Mouse (Mus musculus): ENCODE data around the gene Smoc1.

The Smoc1 gene

DNA sequence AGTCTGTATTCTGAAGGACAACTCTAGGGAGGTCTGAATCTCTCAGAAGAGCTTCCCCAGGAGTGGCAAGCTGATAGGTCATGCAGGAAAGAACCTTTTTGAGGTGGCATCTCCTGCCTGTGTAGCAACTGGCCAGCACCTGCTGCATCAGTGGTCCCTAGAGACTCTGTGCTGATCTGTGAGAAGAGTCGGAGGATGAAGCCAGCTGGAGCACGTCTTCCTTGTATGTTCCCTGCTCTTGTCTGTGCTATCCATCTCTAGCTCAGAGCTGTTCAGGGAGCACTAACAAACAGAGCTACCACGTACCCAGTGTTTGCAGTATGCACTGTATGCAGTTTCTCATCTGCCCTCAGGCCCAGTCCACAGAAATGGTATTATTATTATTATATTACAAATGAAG, 54.4 kb downstream of the Smoc1 start:
- no peak for DNase-seq (ENCODE audit: low spot score in 2 of 2)

DNA sequence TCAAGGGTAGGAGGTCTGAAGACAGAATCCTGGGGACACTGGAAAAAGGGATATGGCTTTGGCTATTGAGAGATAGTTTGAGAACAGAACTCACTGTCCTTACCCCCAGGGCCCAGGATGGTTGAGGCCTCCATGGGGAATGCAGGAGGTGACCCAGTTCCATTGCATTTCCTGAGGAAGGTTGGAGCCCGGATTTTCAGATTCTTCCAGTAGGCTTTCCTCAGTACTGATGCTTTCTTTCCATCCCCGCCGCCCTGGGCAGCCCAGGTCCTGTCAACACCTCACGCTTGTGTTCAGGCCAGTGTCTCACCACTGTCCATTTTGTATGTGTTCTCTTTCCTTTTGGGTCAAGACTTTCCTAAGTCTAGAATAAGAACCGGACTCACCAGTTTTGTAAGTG, 56.5 kb downstream of the Smoc1 start:
- no peak for DNase-seq (ENCODE audit: low spot score in 2 of 2)

DNA sequence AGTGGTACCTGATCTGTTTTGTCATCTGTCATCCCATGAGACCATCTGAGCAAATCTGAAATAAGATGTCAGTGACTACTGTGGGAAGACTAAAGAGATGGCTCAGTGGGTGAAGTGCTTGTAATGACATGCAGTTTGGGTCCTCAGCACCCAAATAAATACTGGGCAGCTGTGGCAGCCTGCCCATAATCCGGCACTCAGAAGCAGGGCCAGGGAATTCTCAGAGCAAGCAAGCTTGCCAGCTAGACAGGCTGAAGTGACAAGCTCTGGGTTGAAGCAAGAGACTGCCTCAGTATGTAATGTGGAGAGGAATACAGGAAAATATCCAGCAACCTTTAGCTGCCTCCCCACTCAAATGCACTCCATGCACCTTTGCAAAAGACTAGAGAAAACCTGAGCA, 58.6 kb downstream of the Smoc1 start:
- DNase-seq (ENCODE audit: low spot score in 2 of 2): no peak

DNA sequence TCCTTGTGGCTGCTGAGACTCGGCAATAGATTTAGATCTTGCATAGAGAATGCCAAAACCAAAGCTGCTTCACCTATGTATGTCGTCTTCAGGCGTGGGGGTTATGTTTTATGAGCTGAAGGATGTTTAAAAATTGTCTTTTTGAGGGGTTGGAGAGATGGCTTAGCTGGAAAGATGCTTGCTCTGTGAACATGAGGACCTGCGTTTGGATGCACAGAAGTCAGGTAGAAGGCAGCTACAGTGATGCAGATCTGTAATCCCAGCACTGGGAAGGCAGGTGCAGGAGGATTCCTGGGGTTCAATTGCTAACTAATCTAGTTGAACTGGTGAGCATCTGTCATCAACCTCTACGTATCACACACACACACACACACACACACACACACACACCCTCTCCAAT, 61.5 kb downstream of the Smoc1 start:
- no peak for DNase-seq (ENCODE audit: low spot score in 2 of 2)

DNA sequence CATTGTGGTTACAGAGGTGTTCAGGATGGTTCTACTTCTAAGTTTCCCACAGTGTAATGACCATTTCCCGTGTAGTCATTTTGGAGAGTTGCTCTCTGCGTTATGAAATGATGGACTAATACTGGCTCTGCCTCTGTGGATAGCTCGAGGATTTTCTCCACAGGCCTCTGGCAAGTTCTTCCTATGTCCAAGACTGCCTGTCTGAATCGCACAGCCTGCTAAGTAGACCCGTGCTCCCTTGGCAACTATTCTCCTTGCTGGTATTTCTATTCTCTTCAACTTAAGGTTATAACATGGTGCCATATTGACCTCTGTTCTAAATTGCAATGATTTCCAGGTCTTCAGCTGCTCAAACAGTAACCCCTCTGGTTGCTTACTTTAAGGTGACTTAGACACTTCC, 65.0 kb downstream of the Smoc1 start:
- DNase-seq (ENCODE audit: low spot score in 2 of 2): no peak

DNA sequence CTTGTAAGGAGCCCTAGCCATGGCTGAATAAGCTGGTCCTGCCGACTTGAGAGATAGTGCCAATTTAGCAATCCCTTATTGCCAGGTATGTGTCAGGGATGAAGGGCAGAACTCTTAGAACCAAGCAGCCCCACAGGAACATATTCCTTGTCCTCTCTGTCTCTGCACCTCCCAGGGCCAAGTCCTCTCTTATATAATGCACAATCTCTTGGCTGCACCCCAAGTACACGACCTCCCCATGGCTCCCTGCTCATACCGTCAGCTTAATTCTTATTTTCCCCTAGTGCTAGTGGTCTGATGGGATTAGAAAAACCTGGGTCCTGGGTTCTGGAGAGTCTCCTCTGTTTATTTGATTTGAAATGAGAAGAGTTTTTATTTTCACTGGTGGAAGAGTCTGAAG, 66.0 kb downstream of the Smoc1 start:
- no peak for DNase-seq (ENCODE audit: low spot score in 2 of 2)

DNA sequence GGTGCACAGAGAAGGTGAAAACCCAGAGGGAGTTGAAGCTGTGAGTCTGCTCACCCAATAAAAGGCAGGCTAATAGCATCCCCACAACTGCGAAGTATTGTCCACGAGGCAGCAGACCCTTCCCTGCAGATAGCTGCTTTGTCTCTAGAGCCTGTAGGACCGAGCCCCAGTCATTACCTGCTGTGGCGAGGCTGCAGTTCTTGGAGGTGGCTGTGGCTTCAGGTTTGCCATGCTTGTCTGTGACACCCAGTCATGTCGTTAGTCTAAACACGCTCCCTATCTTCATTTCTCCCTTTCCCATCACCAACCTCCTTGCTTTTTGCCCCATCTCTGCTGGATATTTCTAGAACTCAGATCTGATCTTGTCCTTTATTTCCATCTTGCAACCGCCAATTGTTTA, 66.6 kb downstream of the Smoc1 start:
- no peak for DNase-seq (ENCODE audit: low spot score in 2 of 2)

DNA sequence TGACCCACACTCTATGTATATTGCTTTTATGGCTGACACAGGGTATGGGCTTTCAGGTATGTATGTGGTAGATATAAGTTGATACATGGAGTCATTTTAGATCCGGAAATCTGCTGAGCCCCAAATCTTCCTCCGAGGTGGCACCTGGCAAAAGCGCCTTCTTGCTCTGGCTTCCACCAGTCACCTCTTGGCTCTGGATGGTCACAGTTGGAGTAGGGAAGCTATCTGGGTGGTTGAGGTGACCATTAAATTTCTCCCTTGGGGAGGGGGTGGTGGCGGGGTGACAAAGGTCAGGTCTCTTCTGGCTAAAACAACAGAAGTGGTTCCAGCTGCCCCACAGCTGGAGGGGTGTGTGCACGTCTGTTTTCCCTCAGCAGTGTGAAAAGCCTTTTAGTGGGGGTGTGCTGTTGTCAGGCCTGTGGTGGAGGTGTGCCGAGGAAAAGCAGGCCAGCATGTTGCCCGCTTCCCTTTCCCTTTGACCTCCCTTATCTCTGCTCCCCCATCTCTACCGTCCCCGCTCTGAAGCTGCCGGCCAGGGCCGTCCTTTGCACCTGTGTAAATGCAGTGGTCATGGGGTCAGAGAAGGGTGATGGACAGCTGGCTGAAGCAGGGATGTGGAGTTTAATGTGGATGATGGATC, 68.3 kb downstream of the Smoc1 start:
- DNase-seq (ENCODE audit: low spot score in 2 of 2): no peak

DNA sequence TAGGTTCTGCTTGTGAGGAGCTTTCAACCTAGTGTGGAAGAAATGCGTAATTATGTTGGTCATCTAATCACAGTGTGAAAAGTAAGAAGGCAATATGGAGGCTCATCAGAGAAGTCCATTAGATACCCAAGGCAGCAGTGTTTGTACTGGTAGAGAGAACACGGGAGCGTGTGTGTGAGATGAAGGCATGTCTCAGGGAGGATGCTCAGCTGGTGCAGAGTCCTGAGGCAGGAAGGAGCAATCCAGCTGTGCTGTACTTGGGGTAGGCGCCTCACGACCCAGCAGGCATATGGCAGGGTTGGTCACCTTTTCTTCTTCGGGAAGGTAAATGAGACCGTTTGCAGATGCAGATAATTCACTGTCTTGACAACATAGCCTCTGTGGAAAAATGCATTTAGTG, 70.7 kb downstream of the Smoc1 start:
- DNase-seq (ENCODE audit: low spot score in 2 of 2): no peak

DNA sequence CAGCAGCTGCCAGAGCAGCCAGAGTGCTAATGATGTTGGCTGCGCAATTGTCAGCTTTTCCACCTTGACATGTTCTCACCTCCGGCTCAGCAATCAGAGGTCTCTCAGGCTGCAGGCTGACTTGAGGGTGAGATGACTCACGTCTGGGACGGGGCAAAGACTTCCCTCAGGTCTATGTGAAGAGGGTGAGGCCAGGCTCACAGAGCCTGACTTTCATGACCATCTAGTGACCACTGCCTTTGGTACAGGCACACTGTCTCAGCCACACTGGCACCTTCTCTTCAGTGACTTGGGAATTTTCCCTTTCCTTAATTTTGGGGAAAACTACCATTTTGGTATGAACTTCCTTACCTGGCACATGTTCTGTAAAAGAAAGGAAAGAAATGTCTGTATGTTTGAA, 71.1 kb downstream of the Smoc1 start:
- DNase-seq (ENCODE audit: low spot score in 2 of 2): no peak

DNA sequence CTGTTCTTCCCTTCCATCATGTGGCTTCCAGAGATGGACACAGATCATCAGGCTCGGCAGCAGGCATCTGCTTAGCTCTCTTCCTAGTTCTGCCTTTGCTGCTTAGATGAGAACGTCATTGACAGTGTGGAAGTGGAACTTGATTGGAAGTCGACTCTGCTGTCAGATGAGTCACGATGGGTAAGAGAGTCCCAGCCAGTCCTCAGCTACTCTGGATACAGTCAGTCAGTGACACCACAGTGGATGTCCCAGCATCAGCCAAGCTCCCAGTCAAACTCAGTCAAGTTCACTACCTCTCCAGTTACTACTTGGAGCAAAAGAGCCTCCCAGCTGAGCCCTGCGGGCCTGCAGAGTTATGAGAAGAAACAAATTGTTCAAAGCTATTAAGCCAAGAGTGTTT, 72.6 kb downstream of the Smoc1 start:
- no peak for DNase-seq (ENCODE audit: low spot score in 2 of 2)

DNA sequence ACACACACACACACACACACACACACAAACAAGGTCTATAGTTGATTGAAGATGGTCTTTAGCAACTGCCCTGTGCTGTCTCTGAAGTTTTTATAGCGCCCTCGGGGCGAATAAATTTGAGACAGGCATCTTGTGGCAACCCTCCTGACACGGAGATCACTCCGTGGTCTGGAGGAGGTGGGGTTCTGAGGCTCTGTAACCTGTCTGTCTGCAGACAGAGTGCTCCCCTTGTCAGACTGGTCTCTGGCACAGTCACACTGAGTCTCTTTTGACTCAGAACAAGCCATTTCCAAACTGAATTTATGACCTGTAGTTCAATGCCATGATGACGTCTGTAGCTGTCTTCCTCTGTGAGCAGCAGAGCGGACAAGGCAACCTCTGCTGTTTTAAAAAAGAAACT, 75.1 kb downstream of the Smoc1 start:
- no peak for DNase-seq (ENCODE audit: low spot score in 2 of 2)

DNA sequence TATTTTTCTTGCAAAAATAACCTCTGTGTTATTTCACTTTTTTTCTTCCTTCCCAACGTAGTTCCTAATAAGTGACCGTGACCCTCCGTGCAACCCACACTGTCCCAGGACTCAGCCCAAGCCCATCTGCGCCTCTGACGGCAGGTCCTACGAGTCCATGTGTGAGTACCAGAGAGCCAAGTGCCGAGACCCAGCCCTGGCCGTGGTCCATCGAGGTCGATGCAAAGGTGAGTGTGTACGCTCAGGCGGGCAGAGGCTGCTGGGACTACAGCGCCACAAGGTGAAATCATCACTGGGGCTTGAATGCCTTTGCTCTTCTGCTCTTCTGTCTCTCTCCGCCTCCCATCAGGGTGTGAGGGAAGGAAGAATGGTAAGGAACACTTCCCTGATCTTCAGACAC, 77.9 kb downstream of the Smoc1 start:
- no peak for DNase-seq (ENCODE audit: low spot score in 2 of 2)

DNA sequence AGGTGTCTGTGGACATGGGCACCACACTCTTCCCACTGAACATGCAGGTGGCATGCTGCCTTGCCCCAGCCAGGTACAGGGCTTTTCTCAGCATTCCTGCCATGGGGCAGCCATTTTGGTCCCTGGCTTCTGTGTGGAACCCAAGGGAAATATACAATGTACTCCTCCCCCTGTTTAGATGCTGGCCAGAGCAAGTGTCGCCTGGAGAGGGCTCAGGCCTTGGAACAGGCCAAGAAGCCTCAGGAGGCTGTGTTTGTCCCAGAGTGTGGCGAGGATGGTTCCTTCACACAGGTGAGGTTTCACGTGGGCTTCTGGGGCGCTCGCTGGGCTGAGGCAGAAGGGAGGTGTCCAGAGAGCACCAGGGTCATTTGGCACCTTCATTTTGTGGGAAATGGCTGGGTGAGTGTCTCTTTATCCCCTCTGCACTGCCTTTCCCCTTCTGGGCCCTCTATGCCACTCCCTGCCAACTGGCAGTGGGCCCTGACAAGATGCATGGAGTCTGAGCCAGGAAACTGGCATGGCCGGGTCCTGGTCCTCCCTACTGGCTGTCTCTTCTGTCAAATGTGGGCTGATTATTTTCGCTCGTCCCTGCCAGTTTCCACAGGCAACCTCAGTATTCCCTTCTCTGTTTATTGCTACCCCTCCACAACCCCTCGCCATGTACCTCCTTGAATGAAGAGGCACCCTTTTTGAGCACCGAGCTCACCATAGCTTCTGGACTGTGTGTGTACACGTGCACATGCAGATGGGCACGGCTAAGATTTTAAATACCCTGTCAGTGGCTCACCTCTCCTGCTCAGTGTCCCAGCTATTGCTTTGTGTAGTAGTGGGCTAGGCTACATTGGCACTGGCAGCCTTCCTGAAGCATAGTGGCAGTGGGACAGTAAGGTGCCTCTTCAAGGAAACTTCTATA, 79.4 kb downstream of the Smoc1 start:
- no peak for DNase-seq (ENCODE audit: low spot score in 2 of 2)

DNA sequence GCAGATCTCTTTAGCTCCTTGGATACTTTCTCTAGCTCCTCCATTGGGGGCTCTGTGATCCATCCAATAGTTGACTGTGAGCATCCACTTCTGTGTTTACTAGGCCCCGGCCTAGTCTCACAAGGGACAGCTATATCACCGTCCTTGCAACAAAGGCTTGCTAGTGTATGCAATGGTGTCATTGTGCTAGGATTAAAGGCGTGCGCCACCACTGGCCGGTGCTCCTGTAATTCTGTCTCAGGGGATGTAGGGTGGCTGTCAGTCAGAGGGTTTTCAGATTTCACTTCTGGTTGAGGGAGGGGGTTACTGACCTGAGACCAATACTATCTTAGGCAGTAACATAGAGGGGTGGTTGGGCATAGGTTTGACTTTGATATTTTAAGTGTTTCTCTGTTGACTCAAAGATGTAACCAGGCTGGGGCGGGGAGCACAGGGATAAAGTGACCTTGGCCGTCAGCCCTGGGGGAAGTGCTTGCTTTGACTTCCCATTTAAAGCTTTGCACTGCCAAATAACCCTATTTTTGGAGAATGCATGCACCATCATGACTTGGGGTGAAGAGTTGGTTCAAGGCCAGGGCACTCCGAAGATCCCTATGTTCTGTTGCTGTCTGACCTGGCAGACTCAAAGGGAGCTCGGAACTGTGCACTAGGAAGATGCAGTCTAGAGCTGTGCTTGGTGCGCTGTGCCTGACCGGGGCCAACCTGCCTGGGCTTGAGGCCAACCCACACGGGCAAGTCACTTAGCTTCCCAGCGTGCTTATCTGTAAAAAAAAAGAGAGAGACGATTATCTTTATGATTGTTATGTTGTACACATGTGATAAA, 80.9 kb downstream of the Smoc1 start:
- DNase-seq (ENCODE audit: low spot score in 2 of 2): no peak

DNA sequence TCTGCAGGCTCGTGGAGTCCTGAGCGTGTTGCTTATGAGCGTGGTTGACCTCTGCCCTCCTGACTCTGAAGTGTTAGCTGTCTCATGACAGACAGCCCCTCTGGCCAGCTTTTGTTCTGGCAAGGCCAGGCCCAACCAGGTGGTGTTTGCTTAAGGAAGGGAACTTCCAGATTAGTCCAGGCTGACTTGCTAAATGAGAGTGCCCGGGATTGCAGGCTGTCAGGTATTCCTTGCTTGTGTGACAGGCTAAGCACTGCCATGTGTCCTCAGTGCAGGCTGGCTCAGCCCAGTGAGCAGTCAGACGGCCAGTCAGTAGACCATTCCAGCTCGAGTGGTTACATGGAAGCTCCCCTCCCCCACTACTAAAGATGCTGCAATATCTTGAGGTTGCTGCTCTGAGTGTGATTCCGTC, 82.0 kb downstream of the Smoc1 start:
- DNase-seq (ENCODE audit: low spot score in 2 of 2): no peak

DNA sequence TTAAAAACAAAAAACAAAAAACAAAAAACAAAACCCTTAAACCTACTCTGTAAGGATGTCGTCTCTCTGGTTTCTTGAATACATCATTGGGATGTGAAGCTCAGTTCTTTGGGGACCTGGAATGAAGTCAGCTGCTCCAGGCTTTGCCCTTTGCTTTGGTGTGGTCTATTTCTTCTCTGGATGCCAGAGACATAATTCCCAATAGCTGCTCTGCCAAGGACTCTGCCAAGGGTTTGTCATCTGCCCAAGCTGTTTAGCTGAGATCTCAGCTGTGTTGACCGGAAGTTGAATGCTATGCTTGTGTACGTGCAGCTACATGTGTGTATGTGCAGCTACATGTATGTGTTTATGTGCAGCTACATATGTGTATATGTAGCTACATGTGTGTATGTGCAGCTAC, 83.4 kb downstream of the Smoc1 start:
- no peak for DNase-seq (ENCODE audit: low spot score in 2 of 2)

DNA sequence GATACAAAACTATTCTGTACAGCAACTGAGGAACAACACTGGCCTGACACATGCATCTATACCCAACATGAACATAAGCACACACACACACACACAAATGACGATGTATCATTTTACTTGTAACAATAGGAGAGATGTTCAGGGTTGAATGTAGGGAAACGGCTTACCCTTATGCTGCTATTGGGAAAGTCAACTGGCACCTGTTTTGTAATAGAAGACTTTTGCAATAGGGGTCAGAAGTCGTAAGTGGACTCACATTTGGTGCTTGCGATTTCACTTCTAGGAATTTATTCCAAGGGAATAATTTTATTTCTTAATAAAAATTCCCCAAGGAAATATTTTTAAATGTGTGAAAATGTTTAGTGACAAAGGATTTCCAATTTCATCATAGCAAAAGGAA, 85.7 kb downstream of the Smoc1 start:
- no peak for DNase-seq (ENCODE audit: low spot score in 2 of 2)

DNA sequence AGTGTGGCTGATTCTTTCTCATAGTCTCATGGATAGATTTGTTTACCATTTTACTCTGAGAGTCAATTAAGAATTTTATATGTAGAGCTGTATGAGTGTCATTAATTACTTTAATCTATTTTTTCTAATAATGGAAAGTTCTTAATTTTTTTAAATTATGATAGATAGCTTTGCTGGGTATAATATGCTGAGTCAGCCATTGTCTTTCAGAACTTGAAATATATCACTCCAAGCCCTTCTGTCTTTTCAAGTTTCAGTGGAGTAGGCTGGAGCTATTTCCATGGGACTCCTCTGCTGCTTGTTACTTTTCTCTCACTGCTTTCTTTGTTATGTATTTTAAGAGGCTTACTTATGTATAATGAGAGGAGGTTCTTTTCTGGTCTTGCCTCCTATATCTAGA, 93.7 kb downstream of the Smoc1 start:
- DNase-seq (ENCODE audit: low spot score in 2 of 2): no peak

DNA sequence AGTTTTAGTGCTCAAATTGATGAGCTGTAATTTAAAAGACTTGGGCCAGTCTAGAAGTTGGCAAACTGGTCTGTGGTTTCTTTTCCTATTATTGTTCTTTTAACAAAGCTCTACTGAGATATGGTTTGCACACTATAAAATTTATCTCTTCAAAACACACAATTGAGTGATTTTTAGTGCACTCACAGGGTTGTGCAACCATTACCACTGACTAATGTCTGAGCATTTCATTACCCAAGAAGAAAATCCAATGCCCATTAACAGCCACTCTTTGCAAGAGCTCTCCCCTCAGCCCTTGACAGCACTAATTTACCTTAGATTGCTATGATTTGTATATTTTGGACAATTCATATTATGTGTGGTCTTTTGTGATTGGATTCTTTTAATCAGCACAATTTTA, 97.2 kb downstream of the Smoc1 start:
- no peak for DNase-seq (ENCODE audit: low spot score in 2 of 2)

DNA sequence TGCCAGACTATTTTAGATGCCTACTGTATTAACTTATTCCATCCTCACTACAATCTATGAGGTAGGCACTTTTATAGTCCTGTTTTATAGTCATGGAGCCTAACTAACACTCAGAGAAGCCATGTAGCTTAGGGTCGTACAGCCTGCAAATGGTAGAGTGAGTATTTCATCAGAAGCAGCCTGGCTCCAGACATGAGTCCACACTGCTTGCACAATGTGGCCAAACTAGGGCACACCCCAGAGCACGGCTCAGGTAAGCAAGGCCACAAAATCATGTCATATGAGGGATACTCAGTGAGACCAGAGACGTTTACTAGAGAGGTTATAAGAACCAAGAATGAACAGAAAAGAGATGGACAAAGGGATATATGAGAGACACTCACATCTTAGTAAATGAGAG, 100.2 kb downstream of the Smoc1 start:
- DNase-seq (ENCODE audit: low spot score in 2 of 2): no peak

DNA sequence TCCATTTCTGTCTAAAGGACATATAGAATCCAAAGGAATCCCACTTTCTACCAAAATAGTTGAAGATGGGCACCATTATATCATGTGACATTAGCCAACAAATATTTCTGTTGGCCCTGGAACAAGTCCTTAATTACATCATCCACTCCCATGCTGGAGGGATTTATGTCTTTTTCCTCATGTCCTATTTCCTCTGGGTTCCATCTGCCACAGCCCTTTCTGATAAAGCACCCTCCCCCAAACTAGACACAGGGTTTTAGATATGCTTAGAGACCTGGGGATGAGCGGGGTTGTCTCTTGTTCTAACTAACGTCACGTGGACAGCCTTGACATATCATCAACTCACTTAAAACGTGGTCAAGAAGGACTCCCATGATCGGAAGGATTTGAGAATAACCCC, 102.1 kb downstream of the Smoc1 start:
- DNase-seq (ENCODE audit: low spot score in 2 of 2): no peak

DNA sequence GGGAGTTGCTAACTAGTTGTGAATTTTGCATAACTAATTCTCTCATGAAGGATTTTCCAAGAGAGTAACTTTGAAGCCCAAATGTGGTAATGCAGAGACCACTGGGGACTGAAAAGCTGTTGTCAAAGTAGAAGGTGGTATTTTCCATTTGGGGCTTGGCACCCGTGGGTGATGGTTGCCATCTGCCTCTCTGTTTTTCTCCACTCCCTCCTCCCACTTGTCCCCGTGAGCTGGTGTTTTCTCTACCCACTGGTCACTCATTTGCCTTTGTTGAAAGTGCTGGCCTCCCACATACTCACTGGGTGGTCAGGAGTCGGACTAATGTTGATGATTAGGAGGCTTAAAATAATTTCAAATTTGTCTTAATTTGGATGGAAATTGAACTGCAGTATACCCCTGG, 104.1 kb downstream of the Smoc1 start:
- no peak for DNase-seq (ENCODE audit: low spot score in 2 of 2)
